Mouse (Mus musculus) right cerebral cortex, adult 18-20 months (tissue): ENCODE data around the gene Fdx1l.

Experiments used
- DNase-seq: peaks from one replicate; pipeline ENCODE4 v3.0.0; 2022; ENCODE audit warnings: mixed read lengths

Fdx1l gene

GRCm38 (mm10) chr9:21073044-21073840 lies at the start of gene Fdx1l, which contains the start of gene Gm49373:
Gene Fdx1l (minus strand): TSS chr9:21073614.
Gene Gm49373 (minus strand): TSS chr9:21073096.
- DNase-seq, result peak; percentile 94

- no peak for DNase-seq
These were observed 48.1 kb upstream of the Fdx1l start for GRCm38 (mm10) chr9:21121483-21121882.

- no peak for DNase-seq
These were observed 43.7 kb upstream of the Fdx1l start for GRCm38 (mm10) chr9:21117073-21117472.

- no peak for DNase-seq
These were observed 41.7 kb upstream of the Fdx1l start for GRCm38 (mm10) chr9:21115105-21115504.

- DNase-seq, result no peak
These were observed 40.8 kb upstream of the Fdx1l start for GRCm38 (mm10) chr9:21114190-21114589.

GRCm38 (mm10) chr9:21113751-21114150 lies 40.3 kb upstream of the Fdx1l start:
- DNase-seq, result no peak

GRCm38 (mm10) chr9:21107607-21108237 lies 34.3 kb upstream of the Fdx1l start:
- no peak for DNase-seq

GRCm38 (mm10) chr9:21105760-21106564 lies 32.5 kb upstream of the Fdx1l start:
- peak; percentile 37 for DNase-seq

GRCm38 (mm10) chr9:21104814-21105213 lies 31.4 kb upstream of the Fdx1l start:
- DNase-seq, result no peak

- no peak for DNase-seq
These were observed 28.7 kb upstream of the Fdx1l start for GRCm38 (mm10) chr9:21102076-21102475.

- DNase-seq, result no peak
These were observed 27.2 kb upstream of the Fdx1l start for GRCm38 (mm10) chr9:21100447-21101161.

- peak; percentile 90 for DNase-seq
These were observed 24.4 kb upstream of the Fdx1l start for GRCm38 (mm10) chr9:21097793-21098192.

- DNase-seq, result no peak
These were observed 22.5 kb upstream of the Fdx1l start for GRCm38 (mm10) chr9:21095958-21096357.

- DNase-seq, result no peak
These were observed 20.0 kb upstream of the Fdx1l start for GRCm38 (mm10) chr9:21093423-21093822.

- DNase-seq, result peak; percentile 99
These were observed 18.4 kb upstream of the Fdx1l start, which contains the start of the genes Gm38431 and Raver1 for GRCm38 (mm10) chr9:21091707-21092320. Gene Gm38431 (minus strand): TSS chr9:21091997. Gene Raver1 (minus strand): TSS chr9:21092008.

GRCm38 (mm10) chr9:21090972-21091706 lies 17.7 kb upstream of the Fdx1l start:
- no peak for DNase-seq

- no peak for DNase-seq
These were observed 17.1 kb upstream of the Fdx1l start for GRCm38 (mm10) chr9:21090537-21090936.

- DNase-seq, result no peak
These were observed 9.9 kb upstream of the Fdx1l start for GRCm38 (mm10) chr9:21083324-21083723.

- DNase-seq, result no peak
These were observed 7.7 kb upstream of the Fdx1l start for GRCm38 (mm10) chr9:21081127-21081526.

GRCm38 (mm10) chr9:21075625-21076024 lies 2.2 kb upstream of the Fdx1l start:
- DNase-seq, result no peak

GRCm38 (mm10) chr9:21074173-21074572 lies 759 bp upstream of the Fdx1l start:
- no peak for DNase-seq
